Mouse (Mus musculus) cerebellum, adult 2 months (tissue): ENCODE measurements around the gene Rcan2.

Experiments used
- CTCF ChIP-seq: fragments of 200-500 bp; IDR thresholded peaks from 2 replicates; pipeline ENCODE4 v1.5.1; 2011; ENCODE audit warnings: low read depth, mild to moderate bottlenecking, control low read depth, low read length, moderate library complexity, borderline replicate concordance; ENCODE audit not compliant: insufficient read depth
- POLR2A ChIP-seq: fragments of 200-500 bp; IDR thresholded peaks from 2 replicates; pipeline ENCODE4 v1.6.1; 2011; ENCODE audit warnings: low read length, control low read depth, borderline replicate concordance; ENCODE audit not compliant: insufficient read depth

DNA sequence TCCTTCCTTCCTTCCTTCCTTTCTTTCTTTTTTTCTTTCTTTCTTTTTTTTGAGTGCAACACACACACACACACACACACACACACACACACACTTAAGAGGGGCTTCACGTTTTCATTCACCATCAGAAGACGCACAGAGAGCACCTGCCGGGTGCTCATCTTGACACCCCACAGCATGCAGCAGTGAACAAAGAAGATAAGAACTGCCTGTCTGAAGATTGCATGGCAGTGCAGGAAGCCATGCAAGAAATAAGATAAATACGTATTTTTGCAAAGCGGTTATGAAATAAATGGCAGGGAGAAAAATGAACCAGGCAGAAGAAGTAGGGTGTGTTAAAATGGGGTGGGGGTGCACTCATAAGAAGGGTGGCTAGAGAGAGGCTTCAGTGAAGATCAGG is 116.0 kb downstream of the Rcan2 start:
- TF ChIP-seq CTCF (no peak), POLR2A (no peak)
